Mouse (Mus musculus) spleen, adult 2 months (tissue): ENCODE measurements around the gene Mdh1b. TPM values are rescaled to one million over a fixed set of nuclear protein-coding genes. Genes with fewer than 3 reads are reported as not detected.

ENCODE experiments used
- DNase-seq, 2 experiments: peaks; one replicate each; pipeline versions ENCODE4 v3.0.0 to v3.0.0-alpha.2; 2012 to 2021; ENCODE audit warnings: low spot score in 2 of 2, low read depth in 1 of 2
- H3K27ac ChIP-seq: fragments of 200-500 bp; 2 replicates; pipeline ENCODE4 v1.5.1; 2012; ENCODE audit warnings: low read length, inconsistent platforms; ENCODE audit not compliant: insufficient read depth
- H3K27me3 ChIP-seq: fragments of 200-500 bp; 2 replicates; pipeline ENCODE4 v1.6.1; 2012; ENCODE audit warnings: mild to moderate bottlenecking, moderate library complexity, low read length, inconsistent platforms; ENCODE audit not compliant: control insufficient read depth, insufficient read depth
- H3K36me3 ChIP-seq: fragments of 200-500 bp; 2 replicates; pipeline ENCODE4 v1.6.1; 2012; ENCODE audit warnings: mild to moderate bottlenecking, low read length, inconsistent platforms; ENCODE audit not compliant: control insufficient read depth, insufficient read depth
- H3K4me1 ChIP-seq: fragments of 200-500 bp; 2 replicates; pipeline ENCODE4 v1.6.1; 2011; ENCODE audit warnings: inconsistent platforms; ENCODE audit not compliant: control insufficient read depth, insufficient read depth, insufficient read length
- H3K4me3 ChIP-seq: fragments of 200-500 bp; 2 replicates; pipeline ENCODE4 v1.5.1; 2011; ENCODE audit warnings: mild to moderate bottlenecking, inconsistent platforms; ENCODE audit not compliant: insufficient read depth, insufficient read length; ENCODE audit errors: extremely low read depth
- CTCF ChIP-seq: fragments of 200-500 bp; IDR thresholded peaks from 2 replicates; pipeline ENCODE4 v1.5.1; 2011; ENCODE audit warnings: mild to moderate bottlenecking, inconsistent platforms; ENCODE audit not compliant: insufficient read depth, insufficient read length, insufficient replicate concordance; ENCODE audit errors: extremely low read depth
- POLR2A ChIP-seq: fragments of 200-500 bp; IDR thresholded peaks from 2 replicates; pipeline ENCODE4 v1.6.1; 2011; ENCODE audit warnings: low read depth, low read length, inconsistent platforms
- WGBS: fragments of 180-500 bp; shearing (Covaris S2); methylation state at CpG from one replicate; pipeline ENCODE4 v1.1.7; 2018; 5-methylcytosine and 5-hydroxymethylcytosine counted together
- polyA plus RNA-seq: library from polyadenylated mRNA; depleted of rRNA; stranded (reverse); fragments of >200 nt; gene quantifications from 2 replicates; pipeline ENCODE4 v1.2.3, GENCODE M21; 2012

Gene Mdh1b
- polyA plus RNA-seq, 1 experiment: not detected

DNA sequence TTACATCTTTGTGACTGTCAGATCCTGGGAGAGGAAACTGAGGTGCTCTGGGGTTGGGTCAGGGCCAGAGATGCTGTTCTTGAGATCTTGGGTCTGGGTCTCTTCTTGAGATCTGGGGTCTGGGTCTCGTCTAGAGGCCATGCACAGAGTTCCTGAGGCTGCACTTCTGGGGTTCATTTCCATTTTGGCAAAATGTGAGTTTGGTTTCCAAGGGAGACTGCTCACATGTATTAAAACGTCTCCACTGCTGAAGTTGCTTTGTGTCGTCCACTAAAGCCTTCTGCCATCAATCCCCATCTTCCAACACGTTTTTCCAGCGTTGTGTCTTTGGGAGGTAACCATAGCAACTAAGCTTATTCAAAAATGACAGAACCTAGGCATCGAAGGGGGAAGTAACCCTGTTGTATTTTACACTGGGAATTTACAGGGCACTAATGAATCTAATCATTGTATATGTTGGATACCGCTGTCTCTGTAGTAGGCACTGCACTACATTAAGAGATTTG lies 33.8 kb upstream of the Mdh1b start:
- TF ChIP-seq CTCF: no peak
- no peak for TF ChIP-seq POLR2A
- Histone ChIP-seq H3K27ac (no peak overlapping the region), H3K36me3 (no peaks in the 10 kb centered on the region), H3K4me3 (no peak overlapping the region), H3K27me3 (no peaks in the 10 kb centered on the region), H3K4me1 (no peaks in the 10 kb centered on the region)
- DNase-seq: no peak
- WGBS: 60% methylated on average over 7 of the region's 7 CpGs

DNA sequence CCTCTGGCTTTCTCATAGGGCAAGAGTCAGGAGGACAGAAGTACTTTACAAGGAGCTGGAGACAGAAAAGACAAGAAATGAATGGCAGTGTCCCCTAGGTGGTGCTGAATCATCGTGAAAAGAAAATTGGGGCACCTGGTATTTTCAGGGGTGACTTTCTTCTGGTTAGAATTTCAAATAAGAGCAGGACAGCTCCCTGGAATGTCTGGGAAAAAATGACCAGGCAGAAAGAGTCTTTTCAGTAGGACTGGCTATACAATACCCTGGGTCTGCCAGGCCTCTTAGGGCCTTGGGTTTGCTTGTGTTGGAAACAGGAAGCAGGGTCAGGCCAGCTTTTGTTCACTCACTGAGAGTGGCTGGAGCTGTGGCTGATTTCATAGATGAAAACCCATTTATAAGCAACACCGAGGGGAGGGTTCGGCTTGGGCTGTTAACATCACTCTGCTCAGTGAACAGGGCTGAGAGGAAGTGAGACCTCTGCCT lies 33.1 kb upstream of the Mdh1b start:
- H3K27me3 ChIP-seq: no peaks in the 10 kb centered on the region
- no peaks in the 10 kb centered on the region for H3K36me3 ChIP-seq
- TF ChIP-seq CTCF: no peak
- TF ChIP-seq POLR2A: no peak
- no peak for DNase-seq
- H3K4me3 ChIP-seq: no peak overlapping the region
- no peak overlapping the region for H3K27ac ChIP-seq
- 4% methylated on average over 3 of the region's 3 CpGs for WGBS
- no peaks in the 10 kb centered on the region for H3K4me1 ChIP-seq

DNA sequence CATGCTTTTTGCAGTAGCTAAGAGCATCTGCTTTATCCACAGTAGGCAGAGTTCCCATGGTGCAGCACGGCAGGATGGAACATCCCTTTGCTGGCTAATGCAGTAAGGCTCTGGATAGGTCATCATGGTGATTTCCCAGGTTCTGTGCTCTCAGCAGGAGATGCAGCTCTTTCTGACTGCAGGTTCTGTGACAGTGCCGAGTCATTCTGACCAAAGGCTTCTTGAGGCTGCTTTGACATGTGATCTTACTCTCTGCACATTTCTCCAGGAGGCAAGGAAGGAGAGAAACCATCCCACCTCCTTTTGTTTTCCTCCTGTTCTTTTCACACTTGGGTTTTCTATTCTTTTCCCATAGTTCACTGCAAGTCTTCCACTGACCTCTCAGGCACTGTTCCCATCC lies 25.9 kb upstream of the Mdh1b start:
- Histone ChIP-seq H3K4me3 (no peak overlapping the region), H3K36me3 (peaks cover 11% of the 10 kb centered on the region), H3K4me1 (no peaks in the 10 kb centered on the region), H3K27ac (no peak overlapping the region), H3K27me3 (no peaks in the 10 kb centered on the region)
- TF ChIP-seq CTCF (no peak), POLR2A (no peak)
- no peak for DNase-seq
- 60% methylated on average over 2 of the region's 2 CpGs for WGBS

DNA sequence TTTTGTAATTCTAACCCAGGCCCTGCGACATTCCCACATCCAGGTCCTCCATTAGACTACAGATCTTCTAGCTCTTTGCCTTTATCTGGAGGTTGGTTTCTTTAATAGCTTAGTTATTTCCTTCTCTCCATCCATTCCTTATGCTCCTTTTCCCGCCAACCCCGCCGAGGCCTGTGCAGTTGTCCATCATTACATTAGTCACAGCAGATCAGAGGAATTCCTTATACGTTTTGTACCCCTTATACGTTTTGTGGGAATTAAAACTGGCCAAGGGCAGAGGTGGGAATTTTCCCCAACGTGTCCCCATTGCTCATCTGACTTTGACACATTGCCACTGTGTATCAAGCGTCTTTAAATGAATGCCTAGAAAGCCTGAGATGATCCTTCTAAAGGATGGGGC lies 322 bp downstream of the Mdh1b start:
- Histone ChIP-seq H3K36me3 (no peaks in the 10 kb centered on the region), H3K4me3 (peak overlapping the region; percentile 83; the same call in 1 of the 2 replicates), H3K27ac (no peak overlapping the region), H3K4me1 (no peaks in the 10 kb centered on the region; the same call in 1 of the 2 replicates), H3K27me3 (no peaks in the 10 kb centered on the region)
- no peak for TF ChIP-seq CTCF
- TF ChIP-seq POLR2A: no peak
- DNase-seq: no peak
- 79% methylated on average over 8 of the region's 8 CpGs for WGBS

DNA sequence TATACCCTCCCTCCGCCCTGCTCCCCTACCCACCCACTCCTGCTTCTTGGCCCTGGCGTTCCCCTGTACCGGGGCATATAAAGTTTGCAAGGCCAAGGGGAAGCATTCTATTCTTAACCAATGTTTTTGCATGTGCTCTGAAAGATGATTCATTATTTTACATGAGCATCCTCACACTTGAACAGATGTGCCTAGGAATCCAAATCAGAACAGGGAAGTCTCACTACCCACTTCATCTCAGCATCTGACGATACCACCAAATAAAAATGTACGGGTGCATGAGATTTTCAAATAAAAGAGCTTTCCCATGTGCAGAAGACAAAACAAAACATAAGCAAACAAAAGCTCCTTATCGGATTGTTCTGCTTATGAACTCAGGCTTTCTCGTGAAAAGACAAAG lies 10.0 kb downstream of the Mdh1b start:
- Histone ChIP-seq H3K27me3 (no peaks in the 10 kb centered on the region), H3K36me3 (no peaks in the 10 kb centered on the region), H3K4me3 (no peak overlapping the region), H3K27ac (no peak overlapping the region), H3K4me1 (no peaks in the 10 kb centered on the region)
- WGBS: 82% methylated on average over 7 of the region's 7 CpGs
- no peak for DNase-seq
- no peak for TF ChIP-seq CTCF
- TF ChIP-seq POLR2A: no peak

DNA sequence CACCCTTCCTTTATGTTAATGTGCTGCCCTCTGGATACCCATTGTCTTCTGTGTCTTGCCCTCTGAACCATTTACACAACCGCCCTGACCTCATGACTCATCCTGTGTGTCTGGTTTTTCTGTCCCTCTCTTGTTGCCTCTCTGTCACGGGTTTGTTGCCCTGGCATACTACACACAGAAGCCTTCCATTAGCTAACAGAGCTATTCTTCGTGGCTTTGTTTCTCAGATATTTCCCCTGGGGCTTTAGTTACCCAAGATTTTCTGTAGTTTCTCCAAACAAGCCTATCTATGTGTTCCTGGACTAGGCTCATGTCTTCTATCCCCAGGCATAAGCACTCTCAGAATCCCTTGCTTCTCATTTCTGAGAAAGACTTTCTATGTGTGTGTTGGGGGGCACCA lies 21.2 kb downstream of the Mdh1b start:
- no peak overlapping the region for H3K27ac ChIP-seq
- no peak for TF ChIP-seq POLR2A
- TF ChIP-seq CTCF: no peak
- WGBS: 73% methylated on average over 3 of the region's 3 CpGs

DNA sequence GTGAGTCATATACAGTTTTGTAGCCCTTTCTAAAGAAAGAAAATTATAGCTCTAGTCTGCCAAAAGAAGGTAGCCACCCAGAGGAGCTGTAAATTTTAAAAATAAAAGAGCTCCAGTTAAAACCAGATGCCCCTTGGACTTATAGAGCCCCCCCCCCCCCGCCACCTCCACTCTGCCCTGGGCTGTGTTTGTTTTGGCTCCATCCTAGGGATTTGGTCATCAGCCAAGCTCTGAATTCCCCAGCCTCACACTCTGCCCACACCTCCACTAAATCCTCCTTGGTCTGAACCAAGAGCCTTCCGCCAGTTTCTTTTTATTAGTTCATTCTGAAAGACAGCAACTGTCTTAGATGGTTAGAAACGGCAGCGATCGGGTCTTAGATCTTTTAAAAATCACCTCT lies 24.4 kb downstream of the Mdh1b start:
- Histone ChIP-seq H3K36me3 (no peaks in the 10 kb centered on the region), H3K27me3 (no peaks in the 10 kb centered on the region), H3K4me3 (no peak overlapping the region), H3K27ac (no peak overlapping the region), H3K4me1 (no peaks in the 10 kb centered on the region)
- no peak for TF ChIP-seq CTCF
- no peak for TF ChIP-seq POLR2A
- 89% methylated on average over 5 of the region's 5 CpGs for WGBS
- no peak for DNase-seq

More for the DNA sequence above, 21.2 kb downstream of the Mdh1b start:
- Histone ChIP-seq H3K27me3 (no peaks in the 10 kb centered on the region), H3K4me1 (no peaks in the 10 kb centered on the region), H3K36me3 (no peaks in the 10 kb centered on the region), H3K4me3 (no peak overlapping the region)
- no peak for DNase-seq

DNA sequence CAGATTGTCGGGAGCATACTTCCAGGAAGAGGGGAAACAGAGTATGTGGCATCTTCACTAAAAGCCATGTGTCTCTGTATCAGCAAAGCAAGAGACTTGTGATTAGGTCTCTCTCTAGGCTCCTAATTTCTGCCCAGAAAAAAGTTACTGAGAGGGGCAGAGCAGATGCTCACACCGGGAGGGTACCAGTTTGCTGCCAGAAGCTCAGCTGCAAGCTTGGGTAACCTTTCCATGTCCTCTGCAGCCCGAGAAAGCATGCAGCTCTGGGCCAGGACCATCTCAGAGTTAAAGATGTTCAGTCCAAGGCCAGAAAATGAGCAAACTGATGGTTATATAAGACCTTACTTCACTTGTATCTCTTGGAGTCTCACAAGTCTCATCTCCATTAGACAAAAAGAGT lies 33.3 kb downstream of the Mdh1b start:
- TF ChIP-seq POLR2A: no peak
- TF ChIP-seq CTCF: no peak
- no peak for DNase-seq
- H3K36me3 ChIP-seq: no peaks in the 10 kb centered on the region
- H3K27ac ChIP-seq: no peak overlapping the region
- no peaks in the 10 kb centered on the region for H3K4me1 ChIP-seq
- H3K4me3 ChIP-seq: no peak overlapping the region
- 75% methylated on average over 3 of the region's 3 CpGs for WGBS
- no peaks in the 10 kb centered on the region for H3K27me3 ChIP-seq
